In genomic region chr6:146578586-146578985, GRCm38 (mm10) we compare ENCODE assay signal across 8 mouse cellular contexts. TPM values are rescaled to one million over a fixed set of nuclear protein-coding genes. Genes with fewer than 3 reads are reported as not detected.
DNase-seq lines count a peak whose midpoint lies in the region; ATAC-seq and TF ChIP-seq lines count a peak whose summit lies in the region.

No protein-coding gene starts in this region.

- TF ChIP-seq CTCF in liver, embryonic 14.5 days (IDR thresholded peaks at IDR 0.05; ENCODE audit: low read depth): no peak

- WGBS in forebrain, embryonic 10.5 days: 23% methylated on average over 7 of the region's 7 CpGs
- WGBS in liver, embryonic 14.5 days (ENCODE audit: insufficient replicate concordance): 5% methylated on average over 7 of the region's 7 CpGs

- H3K36me3 ChIP-seq in forebrain, embryonic 10.5 days (replicated peaks): peaks cover 12% of the 10 kb centered on the region
- no peaks in the 10 kb centered on the region; the same call in none of the 2 replicates for H3K36me3 ChIP-seq in liver, embryonic 14.5 days (replicated peaks; ENCODE audit: control insufficient read depth, insufficient read depth, low read depth)

- H3K4me3 ChIP-seq in forebrain, embryonic 10.5 days: peak overlapping the region; percentile 96
- peak overlapping the region; percentile 69 to 86 for H3K4me3 ChIP-seq in liver, embryonic 14.5 days (ENCODE audit: insufficient read depth in 1 of 2, low read depth in 2 of 2, low read length in 2 of 2)

- no peaks in the 10 kb centered on the region for H3K9me3 ChIP-seq in forebrain, embryonic 10.5 days
- H3K9me3 ChIP-seq in liver, embryonic 14.5 days (ENCODE audit: control insufficient read depth, low read length): no peaks in the 10 kb centered on the region

- peaks cover 38% of the 10 kb centered on the region for H3K4me1 ChIP-seq in forebrain, embryonic 10.5 days
- peaks cover 16 to 27% of the 10 kb centered on the region in 2 experiments for H3K4me1 ChIP-seq in liver, embryonic 14.5 days (replicated peaks; ENCODE audit: control insufficient read depth in 2 of 2, insufficient read depth in 2 of 2, low read length in 1 of 2)

- H3K27me3 ChIP-seq in forebrain, embryonic 10.5 days (ENCODE audit: poor library complexity, severe bottlenecking): no peaks in the 10 kb centered on the region
- no peaks in the 10 kb centered on the region for H3K27me3 ChIP-seq in liver, embryonic 14.5 days (ENCODE audit: control insufficient read depth, insufficient read depth, low read length)

- peak overlapping the region; percentile 91 for H3K4me2 ChIP-seq in liver, embryonic 14.5 days (ENCODE audit: low read depth)

- ATAC-seq in liver, embryonic 14.5 days (ENCODE audit: insufficient read depth): no peak

- peak overlapping the region; percentile 98 for H3K27ac ChIP-seq in forebrain, embryonic 10.5 days
- peak overlapping the region; percentile 91 for H3K27ac ChIP-seq in liver, embryonic 14.5 days

- H3K9ac ChIP-seq in liver, embryonic 14.5 days (replicated peaks): peak overlapping the region; percentile 91

- peak; percentile 17 to 30 for DNase-seq in layer of hippocampus, postnatal 10 days (ENCODE audit: low spot score in 2 of 2)
- no peak for DNase-seq in layer of hippocampus, adult 9-11 months
- DNase-seq in adrenal gland, postnatal 14 days: peak; percentile 44
- no peak for DNase-seq in forebrain, embryonic 10.5 days (ENCODE audit: extremely low spot score, low spot score)
- peak; percentile 74 for DNase-seq in induced T-regulatory cell, adult 2 months (ENCODE audit: low read depth)
- peak; percentile 30 to 42 (median 33) for DNase-seq in liver, embryonic 14.5 days (ENCODE audit: low read depth in 3 of 3, low spot score in 3 of 3)
- peak; percentile 46 to 50 for DNase-seq in right cerebral cortex, adult 2 months (ENCODE audit: low spot score in 2 of 2)
- DNase-seq in gastrocnemius, postnatal 4 days (ENCODE audit: low spot score in 2 of 2): no peak

- TF ChIP-seq EP300 in liver, embryonic 14.5 days (IDR thresholded peaks at IDR 0.05; ENCODE audit: low read depth): no peak

RNA-seq across cellular contexts. Expression of gene Ints13, which starts 1.0 kb away (rescaled TPM):
- 10 to 100 TPM; 37.6 to 41.0 TPM for total RNA-seq in layer of hippocampus, postnatal 10 days (2021)
- 40.4 and 48.7 TPM in 2 replicates for total RNA-seq in adrenal gland, postnatal 14 days (2021)
- polyA plus RNA-seq in forebrain, embryonic 10.5 days (2016; fragmentation: Nextera tagmentation; extraction: Ambion mirVana): 92.7 and 94.3 TPM in 2 replicates
- 14.7 and 23.2 TPM in 2 replicates for polyA plus RNA-seq in liver, embryonic 14.5 days (2012; rRNA removed)
- polyA plus RNA-seq in liver, embryonic 14.5 days (2014; fragmentation: Nextera tagmentation; extraction: Ambion mirVana): 27.8 and 29.0 TPM in 2 replicates
- 10 to 100 TPM; 21.3 to 27.6 TPM for total RNA-seq in gastrocnemius, postnatal 4 days (2021)

RNA-seq across cellular contexts. Expression of gene Fgfr1op2, which starts 1.6 kb away (rescaled TPM):
- 10 to 100 TPM; 54.6 to 58.8 TPM for total RNA-seq in layer of hippocampus, postnatal 10 days (2021)
- 92.2 and 94.2 TPM in 2 replicates for total RNA-seq in adrenal gland, postnatal 14 days (2021)
- polyA plus RNA-seq in forebrain, embryonic 10.5 days (2016; fragmentation: Nextera tagmentation; extraction: Ambion mirVana): 81.8 and 82.8 TPM in 2 replicates
- polyA plus RNA-seq in liver, embryonic 14.5 days (2012; rRNA removed): 23.3 and 42.1 TPM in 2 replicates
- 92.6 and 99.8 TPM in 2 replicates for polyA plus RNA-seq in liver, embryonic 14.5 days (2014; fragmentation: Nextera tagmentation; extraction: Ambion mirVana)
- total RNA-seq in gastrocnemius, postnatal 4 days (2021): 10 to 100 TPM; 52.2 to 52.4 TPM

Comparison
In these comparisons a context has a peak if more than half of its experiments do, and no peak if none do; other contexts are left out.
1. DNase-seq: peak in layer of hippocampus, postnatal 10 days (2 of 2), adrenal gland, postnatal 14 days (single experiment), induced T-regulatory cell, adult 2 months (single experiment), liver, embryonic 14.5 days (3 of 3) and right cerebral cortex, adult 2 months (2 of 2); none in layer of hippocampus, adult 9-11 months (single experiment), forebrain, embryonic 10.5 days (single experiment) and gastrocnemius, postnatal 4 days (0 of 2).